Mouse (Mus musculus): ENCODE results near the gene Otulinl. TPM values are rescaled to one million over a fixed set of nuclear protein-coding genes. Genes with fewer than 3 reads are reported as not detected.

The Otulinl gene
- polyA plus RNA-seq, 2 experiments, result 3.3 to 6.8 TPM

- H3K36me3 ChIP-seq (replicated peaks; ENCODE audit: control insufficient read depth, insufficient read depth, low read depth), result no peaks in the 10 kb centered on the region
- no peak for DNase-seq (ENCODE audit: low read depth in 3 of 3, low spot score in 3 of 3)
- H3K27me3 ChIP-seq (ENCODE audit: control insufficient read depth, insufficient read depth, low read length), result no peaks in the 10 kb centered on the region
- no peak for ATAC-seq (ENCODE audit: insufficient read depth)
- no peak overlapping the region for H3K4me3 ChIP-seq (ENCODE audit: insufficient read depth in 1 of 2, low read depth in 2 of 2, low read length in 2 of 2)
- no peaks in the 10 kb centered on the region for H3K9me3 ChIP-seq (ENCODE audit: control insufficient read depth, low read length)
- H3K4me1 ChIP-seq (replicated peaks; ENCODE audit: control insufficient read depth in 2 of 2, insufficient read depth in 2 of 2, low read length in 1 of 2), result no peaks in the 10 kb centered on the region
- no peak overlapping the region for H3K4me2 ChIP-seq (ENCODE audit: low read depth)
- 45% methylated on average over 10 of the region's 10 CpGs for WGBS (ENCODE audit: insufficient replicate concordance)
- no peak overlapping the region for H3K9ac ChIP-seq (replicated peaks)
- H3K27ac ChIP-seq, result no peak overlapping the region
- TF ChIP-seq EP300 (IDR thresholded peaks at IDR 0.05; ENCODE audit: low read depth) (no peak), CTCF (IDR thresholded peaks at IDR 0.05; ENCODE audit: low read depth) (no peak)
Observed at GRCm38 (mm10) chr15:27693235-27693634, 11.9 kb upstream of the Otulinl start.

DNA sequence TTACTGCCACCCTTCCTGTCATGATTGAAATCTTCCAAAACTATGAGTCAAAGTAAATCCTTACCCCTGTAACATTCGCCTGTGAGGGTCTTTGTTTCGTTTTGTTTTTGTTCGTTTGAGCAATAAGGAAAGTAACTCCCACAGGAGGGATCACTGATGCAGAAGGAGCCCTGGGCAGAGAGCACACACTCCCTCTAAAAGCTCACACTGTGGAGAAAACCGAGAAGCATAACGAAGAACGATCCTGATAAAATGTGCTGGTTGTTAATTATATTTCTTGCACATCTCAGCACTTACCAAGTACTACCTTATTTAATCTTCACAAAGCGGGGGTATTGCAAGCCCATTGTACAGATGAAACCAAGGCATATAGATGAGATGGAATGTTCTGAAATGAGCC, 10.8 kb upstream of the Otulinl start:
- 60% methylated on average over 7 of the region's 7 CpGs for WGBS (ENCODE audit: insufficient replicate concordance)
- H3K9ac ChIP-seq (replicated peaks), result no peak overlapping the region
- no peaks in the 10 kb centered on the region for H3K9me3 ChIP-seq (ENCODE audit: control insufficient read depth, low read length)
- no peak for TF ChIP-seq CTCF (IDR thresholded peaks at IDR 0.05; ENCODE audit: low read depth)
- TF ChIP-seq EP300 (IDR thresholded peaks at IDR 0.05; ENCODE audit: low read depth), result no peak
- H3K4me3 ChIP-seq (ENCODE audit: insufficient read depth in 1 of 2, low read depth in 2 of 2, low read length in 2 of 2), result no peak overlapping the region
- DNase-seq (ENCODE audit: low read depth in 3 of 3, low spot score in 3 of 3) (no peak), ATAC-seq (ENCODE audit: insufficient read depth) (no peak)
- no peak overlapping the region for H3K27ac ChIP-seq
- no peak overlapping the region for H3K4me2 ChIP-seq (ENCODE audit: low read depth)
- no peaks in the 10 kb centered on the region for H3K36me3 ChIP-seq (replicated peaks; ENCODE audit: control insufficient read depth, insufficient read depth, low read depth)
- no peaks in the 10 kb centered on the region for H3K4me1 ChIP-seq (replicated peaks; ENCODE audit: control insufficient read depth in 2 of 2, insufficient read depth in 2 of 2, low read length in 1 of 2)
- no peaks in the 10 kb centered on the region for H3K27me3 ChIP-seq (ENCODE audit: control insufficient read depth, insufficient read depth, low read length)

DNA sequence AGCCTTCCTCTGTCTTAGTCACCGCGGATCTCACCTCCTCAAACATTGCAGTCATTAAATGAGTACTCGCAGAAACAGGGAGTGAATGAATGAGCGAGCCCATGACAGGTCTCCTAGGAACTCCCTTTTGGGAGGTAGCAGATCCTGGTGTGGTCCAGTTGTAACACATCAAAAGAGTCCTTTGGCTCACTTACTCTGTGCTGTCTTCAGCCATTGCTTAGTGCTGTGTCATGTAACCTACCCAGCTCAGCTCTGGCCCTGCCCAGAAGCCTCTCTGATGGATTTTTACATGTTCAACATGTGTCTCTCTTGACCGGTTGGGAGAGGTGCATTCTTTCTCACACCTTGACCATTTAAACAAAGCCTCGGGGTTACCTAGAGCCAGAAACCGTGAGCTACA, 9.8 kb upstream of the Otulinl start:
- H3K4me3 ChIP-seq (ENCODE audit: insufficient read depth in 1 of 2, low read depth in 2 of 2, low read length in 2 of 2), result no peak overlapping the region
- 68% methylated on average over 7 of the region's 7 CpGs for WGBS (ENCODE audit: insufficient replicate concordance)
- DNase-seq (ENCODE audit: low read depth in 3 of 3, low spot score in 3 of 3), result no peak
- H3K36me3 ChIP-seq (replicated peaks; ENCODE audit: control insufficient read depth, insufficient read depth, low read depth), result no peaks in the 10 kb centered on the region
- no peak overlapping the region for H3K9ac ChIP-seq (replicated peaks)
- no peak overlapping the region for H3K4me2 ChIP-seq (ENCODE audit: low read depth)
- no peaks in the 10 kb centered on the region for H3K4me1 ChIP-seq (replicated peaks; ENCODE audit: control insufficient read depth in 2 of 2, insufficient read depth in 2 of 2, low read length in 1 of 2)
- H3K9me3 ChIP-seq (ENCODE audit: control insufficient read depth, low read length), result no peaks in the 10 kb centered on the region
- ATAC-seq (ENCODE audit: insufficient read depth), result no peak
- TF ChIP-seq CTCF (IDR thresholded peaks at IDR 0.05; ENCODE audit: low read depth) (no peak), EP300 (IDR thresholded peaks at IDR 0.05; ENCODE audit: low read depth) (no peak)
- no peak overlapping the region for H3K27ac ChIP-seq
- no peaks in the 10 kb centered on the region for H3K27me3 ChIP-seq (ENCODE audit: control insufficient read depth, insufficient read depth, low read length)

GRCm38 (mm10) chr15:27688041-27688651, 6.8 kb upstream of the Otulinl start:
- no peaks in the 10 kb centered on the region for H3K4me1 ChIP-seq (replicated peaks; ENCODE audit: control insufficient read depth in 2 of 2, insufficient read depth in 2 of 2, low read length in 1 of 2)
- no peak for ATAC-seq (ENCODE audit: insufficient read depth)
- H3K27me3 ChIP-seq (ENCODE audit: control insufficient read depth, insufficient read depth, low read length), result no peaks in the 10 kb centered on the region
- no peak overlapping the region for H3K4me3 ChIP-seq (ENCODE audit: insufficient read depth in 1 of 2, low read depth in 2 of 2, low read length in 2 of 2)
- TF ChIP-seq EP300 (IDR thresholded peaks at IDR 0.05; ENCODE audit: low read depth) (no peak), CTCF (IDR thresholded peaks at IDR 0.05; ENCODE audit: low read depth) (no peak)
- no peak overlapping the region for H3K27ac ChIP-seq
- no peak for DNase-seq (ENCODE audit: low read depth in 3 of 3, low spot score in 3 of 3)
- no peak overlapping the region for H3K4me2 ChIP-seq (ENCODE audit: low read depth)
- no peak overlapping the region for H3K9ac ChIP-seq (replicated peaks)
- WGBS (ENCODE audit: insufficient replicate concordance), result 21% methylated on average over 9 of the region's 9 CpGs
- no peaks in the 10 kb centered on the region for H3K36me3 ChIP-seq (replicated peaks; ENCODE audit: control insufficient read depth, insufficient read depth, low read depth)
- H3K9me3 ChIP-seq (ENCODE audit: control insufficient read depth, low read length), result no peaks in the 10 kb centered on the region

GRCm38 (mm10) chr15:27684813-27685212, 3.4 kb upstream of the Otulinl start:
- no peak overlapping the region for H3K9ac ChIP-seq (replicated peaks)
- no peak overlapping the region for H3K27ac ChIP-seq
- H3K4me2 ChIP-seq (ENCODE audit: low read depth), result no peak overlapping the region
- no peaks in the 10 kb centered on the region for H3K9me3 ChIP-seq (ENCODE audit: control insufficient read depth, low read length)
- peaks cover 4% of the 10 kb centered on the region; the same call in 1 of the 2 replicates for H3K27me3 ChIP-seq (ENCODE audit: control insufficient read depth, insufficient read depth, low read length)
- no peak for DNase-seq (ENCODE audit: low read depth in 3 of 3, low spot score in 3 of 3)
- ATAC-seq (ENCODE audit: insufficient read depth), result no peak
- peaks cover 0 to 10% of the 10 kb centered on the region in 2 experiments; a peak in 2 of 4 replicates for H3K4me1 ChIP-seq (replicated peaks; ENCODE audit: control insufficient read depth in 2 of 2, insufficient read depth in 2 of 2, low read length in 1 of 2)
- no peak overlapping the region for H3K4me3 ChIP-seq (ENCODE audit: insufficient read depth in 1 of 2, low read depth in 2 of 2, low read length in 2 of 2)
- WGBS (ENCODE audit: insufficient replicate concordance), result 70% methylated on average over 7 of the region's 7 CpGs
- no peaks in the 10 kb centered on the region for H3K36me3 ChIP-seq (replicated peaks; ENCODE audit: control insufficient read depth, insufficient read depth, low read depth)
- TF ChIP-seq CTCF (IDR thresholded peaks at IDR 0.05; ENCODE audit: low read depth), result no peak
- TF ChIP-seq EP300 (IDR thresholded peaks at IDR 0.05; ENCODE audit: low read depth), result no peak
